ENCODE assay signal across 15 mouse cellular contexts in the genomic region with DNA sequence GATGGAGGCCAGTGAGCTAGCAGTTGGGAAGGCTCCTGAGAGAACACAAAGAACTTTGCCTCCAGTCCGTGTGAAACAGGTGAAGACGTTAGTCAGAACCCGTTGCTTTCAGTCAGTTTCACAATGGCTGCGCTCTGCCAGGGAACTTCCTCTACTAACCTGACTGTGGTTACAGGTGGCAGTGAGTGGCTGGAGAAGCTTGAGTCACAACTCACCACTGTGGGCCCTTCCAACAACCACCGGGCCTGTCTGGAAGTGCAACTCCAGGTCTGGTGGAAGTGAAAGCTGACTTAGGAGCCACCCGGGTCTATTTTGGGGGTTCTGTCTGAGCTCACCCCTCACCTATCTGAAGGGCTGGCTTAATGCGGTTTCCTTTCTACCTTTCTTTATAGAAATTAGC.
DNase-seq lines count a peak whose midpoint lies in the region; ATAC-seq lines count a peak whose summit lies in the region.
"Had no signal": no experiment of that assay in that cellular context is flagged by ENCODE, and none has a peak within 500 bp of the region (broad histone marks: within the 10 kb centered on the region; RNA-seq: fewer than 3 reads in every experiment).

No protein-coding gene starts in this region.

- no peaks in the 10 kb centered on the region for H3K36me3 ChIP-seq in intestine, embryonic 15.5 days
- H3K36me3 ChIP-seq: embryonic facial prominence, embryonic 15.5 days; hindbrain, embryonic 10.5 days; midbrain, embryonic 12.5 days had no signal

- H3K9me3 ChIP-seq in intestine, embryonic 15.5 days = no peaks in the 10 kb centered on the region
- H3K9me3 ChIP-seq: embryonic facial prominence, embryonic 15.5 days; hindbrain, embryonic 10.5 days; midbrain, embryonic 12.5 days had no signal

- H3K4me2 ChIP-seq in intestine, embryonic 15.5 days (replicated peaks) = no peak overlapping the region
- H3K4me2 ChIP-seq: embryonic facial prominence, embryonic 15.5 days; midbrain, embryonic 12.5 days had no signal

- no peaks in the 10 kb centered on the region for H3K27me3 ChIP-seq in intestine, embryonic 15.5 days (replicated peaks)
- H3K27me3 ChIP-seq: embryonic facial prominence, embryonic 15.5 days; midbrain, embryonic 12.5 days had no signal

- DNase-seq in lung, adult 18-20 months = peak; percentile 39 to 41
- DNase-seq in lung, postnatal 14 days = no peak
- peak; percentile 50 for DNase-seq in thymus, postnatal 4 days
- DNase-seq in cerebellum, postnatal 36 days = no peak
- DNase-seq in left cerebral cortex, adult 18-20 months (ENCODE audit: low spot score in 2 of 2) = no peak
- DNase-seq: cerebellum, postnatal 14 days; heart, adult 2 months; kidney, adult 9 months; liver had no signal

- no peak overlapping the region for H3K27ac ChIP-seq in intestine, embryonic 15.5 days
- H3K27ac ChIP-seq: embryonic facial prominence, embryonic 15.5 days; heart, adult 2 months; hindbrain, embryonic 10.5 days; midbrain, embryonic 12.5 days had no signal

- peaks cover 5% of the 10 kb centered on the region; the same call in 1 of the 2 replicates for H3K4me1 ChIP-seq in intestine, embryonic 15.5 days (replicated peaks)
- H3K4me1 ChIP-seq: midbrain, embryonic 12.5 days had no signal

- 90% methylated on average over 7 of the region's 7 CpGs for WGBS in intestine, embryonic 15.5 days

- H3K4me3 ChIP-seq in intestine, embryonic 15.5 days (replicated peaks) = no peak overlapping the region
- H3K4me3 ChIP-seq: embryonic facial prominence, embryonic 15.5 days; heart, adult 2 months; hindbrain, embryonic 10.5 days; midbrain, embryonic 12.5 days had no signal

- no peak overlapping the region for H3K9ac ChIP-seq in intestine, embryonic 15.5 days
- H3K9ac ChIP-seq: embryonic facial prominence, embryonic 15.5 days; midbrain, embryonic 12.5 days had no signal

- ATAC-seq in granulocyte monocyte progenitor cell, adult 5-6 weeks (replicated peaks; ENCODE audit: poor library complexity, severe bottlenecking) = peak; percentile 77
- peak; percentile 92 for ATAC-seq in neutrophil, adult 5-6 weeks (ENCODE audit: extremely low read depth, insufficient number of reproducible peaks, low FRiP score, poor library complexity, severe bottlenecking)
- no peak for ATAC-seq in intestine, embryonic 15.5 days

Comparison
In these comparisons a context has a peak if more than half of its experiments do, and no peak if none do; other contexts are left out.
1. DNase-seq: peak in lung, adult 18-20 months (2 of 2) and thymus, postnatal 4 days (single experiment); none in lung, postnatal 14 days (single experiment), cerebellum, postnatal 36 days (0 of 2) and left cerebral cortex, adult 18-20 months (0 of 2).